Mouse (Mus musculus): ENCODE results near the gene Cyp26c1. TPM values are rescaled to one million over a fixed set of nuclear protein-coding genes. Genes with fewer than 3 reads are reported as not detected.

Cyp26c1 gene
- total RNA-seq, 2 experiments from 2014 or later, result not detected

- DNase-seq (ENCODE audit: low spot score in 2 of 2), result no peak
Observed at GRCm38 (mm10) chr19:37698273-37699160, 13.1 kb downstream of the Cyp26c1 start.

- DNase-seq (ENCODE audit: low spot score in 2 of 2), result no peak
Observed at GRCm38 (mm10) chr19:37699711-37700110, 14.3 kb downstream of the Cyp26c1 start.

- no peak for DNase-seq (ENCODE audit: low spot score in 2 of 2)
Observed at GRCm38 (mm10) chr19:37702377-37703076, 17.1 kb downstream of the Cyp26c1 start.

GRCm38 (mm10) chr19:37703902-37704509 is 18.6 kb downstream of the Cyp26c1 start:
- peak; percentile 38 to 50 for DNase-seq (ENCODE audit: low spot score in 2 of 2)

- no peak for DNase-seq (ENCODE audit: low spot score in 2 of 2)
Observed at GRCm38 (mm10) chr19:37705722-37706121, 20.3 kb downstream of the Cyp26c1 start.

DNA sequence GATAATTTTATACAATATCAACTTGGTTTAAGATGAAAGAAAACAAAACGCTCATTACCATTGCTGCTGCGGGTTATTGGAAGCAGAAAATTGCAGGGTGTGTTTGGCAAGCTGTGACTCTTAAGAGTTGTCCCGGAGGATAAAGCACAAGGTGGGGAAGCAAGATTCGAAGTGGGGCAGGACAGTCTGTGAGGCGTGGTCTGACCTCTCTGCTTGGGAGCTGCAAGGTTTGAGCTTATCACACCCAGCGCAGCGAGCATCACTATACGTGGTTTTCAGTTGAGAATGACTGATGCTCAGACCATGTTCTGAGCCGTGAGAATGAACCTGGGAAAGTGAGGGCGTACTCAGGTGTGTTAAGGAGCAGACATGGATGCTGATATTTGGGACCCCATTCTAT is 29.3 kb downstream of the Cyp26c1 start:
- no peak for DNase-seq (ENCODE audit: low spot score in 2 of 2)

DNA sequence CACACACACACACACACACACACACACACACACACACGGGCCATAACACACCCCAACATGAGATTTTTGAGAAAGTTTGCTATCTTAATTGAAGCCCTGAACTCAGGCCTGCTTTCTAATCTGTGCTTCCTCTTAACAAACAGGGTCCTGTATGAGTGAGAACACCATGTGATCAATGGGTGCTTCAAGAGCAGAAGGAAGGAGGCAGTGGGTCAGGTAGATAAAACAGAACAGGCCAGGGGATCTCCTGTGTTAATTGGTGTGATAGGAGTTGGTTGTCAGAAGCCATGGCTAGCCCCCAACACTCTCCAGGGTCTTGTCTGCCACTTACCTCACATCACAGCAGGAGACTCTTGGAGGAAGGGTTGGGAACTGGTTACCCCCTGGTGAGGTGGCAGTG is 30.6 kb downstream of the Cyp26c1 start:
- no peak for DNase-seq (ENCODE audit: low spot score in 2 of 2)

DNA sequence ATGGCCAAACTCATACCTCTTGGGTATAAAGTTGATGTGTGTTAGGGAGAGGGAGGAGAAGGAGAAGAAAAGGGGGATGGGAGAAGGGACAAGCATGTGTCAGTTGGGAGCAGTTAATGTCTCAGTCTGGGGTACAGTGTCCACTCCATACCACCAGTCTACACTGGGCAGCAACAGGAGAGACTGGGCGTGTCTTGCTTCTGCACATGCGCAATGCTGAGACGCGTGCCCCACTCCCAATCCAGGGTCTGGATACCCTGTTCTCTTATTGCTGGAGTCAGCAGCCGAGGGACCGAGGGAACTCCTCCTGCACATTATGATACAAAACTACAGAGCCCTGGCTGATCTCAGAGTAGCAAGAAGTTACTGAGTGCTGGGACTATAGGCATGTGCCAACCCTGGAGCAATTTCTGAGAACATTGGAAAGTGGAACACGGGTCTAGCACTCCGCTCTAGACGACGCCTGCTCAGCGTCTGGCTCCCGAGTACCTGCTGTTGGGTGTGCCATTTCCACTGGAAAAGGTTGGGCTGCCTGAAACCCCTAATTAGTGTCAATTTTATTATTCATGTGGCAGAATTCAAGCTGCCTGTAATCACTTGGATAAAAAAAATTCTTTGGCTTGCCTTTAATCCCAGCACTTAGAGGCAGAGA is 31.3 kb downstream of the Cyp26c1 start:
- no peak for DNase-seq (ENCODE audit: low spot score in 2 of 2)

DNA sequence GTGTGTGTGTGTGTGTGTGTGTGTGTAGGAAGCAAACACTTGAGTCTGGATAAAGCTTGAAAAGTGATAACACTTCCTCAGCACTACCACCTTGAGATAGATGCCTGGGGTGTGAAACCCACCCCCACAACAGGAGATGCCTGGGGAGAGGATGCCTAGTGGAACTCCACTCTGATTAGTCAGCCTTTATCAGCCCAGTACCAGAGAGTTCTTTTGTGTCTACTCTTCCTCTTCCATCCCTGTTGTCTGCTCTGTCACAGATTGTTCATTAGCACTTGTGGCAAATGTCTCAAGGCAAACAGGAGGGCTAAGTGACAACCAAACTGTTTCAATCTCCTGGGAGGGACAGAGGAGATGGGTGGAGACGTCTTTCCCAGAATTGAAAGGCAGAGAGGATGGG is 33.8 kb downstream of the Cyp26c1 start:
- no peak for DNase-seq (ENCODE audit: low spot score in 2 of 2)

GRCm38 (mm10) chr19:37724591-37724990 is 39.2 kb downstream of the Cyp26c1 start:
- DNase-seq (ENCODE audit: low spot score in 2 of 2), result no peak

DNA sequence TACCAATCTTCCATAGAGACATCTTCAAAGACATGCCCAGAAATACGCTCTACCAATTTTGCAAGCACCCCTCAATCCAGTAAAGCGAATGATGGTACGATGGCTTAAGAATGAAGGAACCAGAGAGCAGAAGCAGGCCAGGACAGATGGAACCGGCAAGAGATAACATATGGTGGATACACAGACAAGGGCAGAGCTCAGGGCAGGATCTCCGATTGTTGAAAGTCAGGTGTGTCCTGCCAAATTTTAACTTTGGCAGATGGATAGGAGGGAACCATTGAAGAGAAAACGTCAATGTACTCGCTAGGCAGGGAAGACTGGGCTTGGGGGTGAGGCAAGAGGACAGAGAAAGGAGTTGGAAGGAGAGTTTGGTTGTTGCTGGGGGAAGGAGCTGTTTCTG is 41.2 kb downstream of the Cyp26c1 start:
- DNase-seq (ENCODE audit: low spot score in 2 of 2), result no peak

DNA sequence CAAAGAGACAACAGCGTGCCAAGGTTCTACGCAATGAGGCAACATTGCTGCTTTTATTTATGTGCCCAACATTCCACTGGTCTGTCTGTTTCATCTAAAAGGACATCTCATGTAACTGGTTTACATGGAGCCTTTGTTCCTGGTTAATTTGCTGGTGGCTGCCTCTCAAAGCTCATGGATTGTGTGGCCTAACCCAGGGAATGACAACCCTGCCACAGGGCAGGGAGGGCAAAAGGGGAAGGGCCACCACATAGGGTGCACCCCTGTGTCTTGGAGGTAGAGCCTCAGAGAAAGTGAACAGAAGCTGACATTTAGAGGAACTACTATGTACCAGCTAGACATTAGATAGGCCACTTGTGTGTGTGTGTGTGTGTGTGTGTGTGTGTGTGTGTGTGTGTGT is 42.0 kb downstream of the Cyp26c1 start:
- no peak for DNase-seq (ENCODE audit: low spot score in 2 of 2)

- DNase-seq (ENCODE audit: low spot score in 2 of 2), result no peak
Observed at GRCm38 (mm10) chr19:37735426-37735825, 50.0 kb downstream of the Cyp26c1 start.

DNA sequence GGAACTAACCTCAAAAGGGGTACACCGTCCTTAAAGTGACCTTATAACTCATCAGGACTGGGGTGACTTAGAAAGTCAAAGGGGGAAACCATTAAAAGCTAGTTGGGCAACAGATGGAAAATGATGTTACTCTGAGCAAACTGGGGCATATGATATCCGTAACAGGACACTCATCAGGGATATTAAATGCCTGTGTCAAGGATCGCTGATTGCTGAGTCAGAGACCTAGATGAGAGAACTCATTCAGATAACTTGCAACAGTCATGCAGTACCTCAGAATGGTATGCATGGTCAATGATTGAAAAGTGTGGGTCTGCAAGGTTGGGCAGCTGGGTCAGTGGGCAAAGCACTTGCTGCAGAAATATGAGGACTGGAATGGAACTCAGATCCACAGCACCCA is 53.2 kb downstream of the Cyp26c1 start:
- no peak for DNase-seq (ENCODE audit: low spot score in 2 of 2)

- DNase-seq (ENCODE audit: low spot score in 2 of 2), result no peak
Observed at GRCm38 (mm10) chr19:37740043-37740442, 54.7 kb downstream of the Cyp26c1 start.

Other genes starting within 250 kb of the Cyp26c1 start
- 10 to 100 TPM; 21.3 to 22.3 TPM for gene Exoc6, start 135.2 kb upstream of the Cyp26c1 start, total RNA-seq (2021)
- gene Cyp26a1, start 12.2 kb downstream of the Cyp26c1 start, total RNA-seq (2021), result under 1 TPM in 1 of 2 experiments, not detected in 1; 0.36 TPM

All from adrenal gland, postnatal 4 days (tissue).